Mouse (Mus musculus) liver, embryonic 13.5 days (tissue): ENCODE data around the gene Hrh1. TPM values are rescaled to one million over a fixed set of nuclear protein-coding genes. Genes with fewer than 3 reads are reported as not detected.

ENCODE experiments used
- ATAC-seq: fragments of 200-750 bp; cut with Nextera tagmentation; 2 replicates; pipeline ENCODE4 v1.8.0; 2017; ENCODE audit warnings: low read depth, mild to moderate bottlenecking, moderate number of reproducible peaks, moderate library complexity
- DNase-seq: peaks from one replicate; pipeline ENCODE4 v3.0.0; 2022
- H3K27ac ChIP-seq: fragments of 300-500 bp; sonication (generic); 2 replicates; pipeline ENCODE4 v1.5.1; 2015; ENCODE audit warnings: moderate library complexity, mild to moderate bottlenecking, inconsistent platforms
- H3K27me3 ChIP-seq: fragments of 300-500 bp; sonication (generic); 2 replicates; pipeline ENCODE4 v1.6.1; 2015; ENCODE audit warnings: mild to moderate bottlenecking, inconsistent platforms
- H3K36me3 ChIP-seq: fragments of 300-500 bp; sonication (generic); 2 replicates; pipeline ENCODE4 v1.6.1; 2015; ENCODE audit warnings: mild to moderate bottlenecking, inconsistent platforms
- H3K4me1 ChIP-seq: fragments of 300-500 bp; sonication (generic); replicated peaks from 2 replicates; pipeline ENCODE4 v1.6.1; 2015; ENCODE audit warnings: inconsistent platforms
- H3K4me2 ChIP-seq: fragments of 300-500 bp; sonication (generic); 2 replicates; pipeline ENCODE4 v1.6.1; 2015; ENCODE audit warnings: inconsistent platforms, mild to moderate bottlenecking, moderate library complexity
- H3K4me3 ChIP-seq: fragments of 300-500 bp; sonication (generic); replicated peaks from 2 replicates; pipeline ENCODE4 v1.5.1; 2015; ENCODE audit warnings: mild to moderate bottlenecking, inconsistent platforms
- H3K9ac ChIP-seq: fragments of 300-500 bp; sonication (generic); 2 replicates; pipeline ENCODE4 v1.6.1; 2015; ENCODE audit warnings: mild to moderate bottlenecking, inconsistent platforms
- H3K9me3 ChIP-seq: fragments of 300-500 bp; sonication (generic); replicated peaks from 2 replicates; pipeline ENCODE4 v1.6.1; 2016; ENCODE audit warnings: inconsistent platforms
- WGBS: fragments of 180-500 bp; shearing (Covaris S2); methylation state at CpG from one replicate; pipeline ENCODE4 v1.1.7; 2015; ENCODE audit not compliant: insufficient replicate concordance; 5-methylcytosine and 5-hydroxymethylcytosine counted together
- polyA plus RNA-seq: library from polyadenylated mRNA; unstranded; fragments of >200 nt; fragmentation: Nextera tagmentation; extraction: Ambion mirVana; gene quantifications from 2 replicates; pipeline ENCODE4 v1.2.1, GENCODE M21; 2015

Gene Hrh1
- polyA plus RNA-seq, 1 experiment from 2014 or later, result not detected

GRCm38 (mm10) chr6:114406634-114407033, 8.9 kb downstream of the Hrh1 start:
- Histone ChIP-seq H3K9me3 (no peaks in the 10 kb centered on the region), H3K9ac (no peak overlapping the region), H3K4me3 (no peak overlapping the region), H3K27ac (no peak overlapping the region), H3K4me1 (no peaks in the 10 kb centered on the region), H3K4me2 (no peak overlapping the region), H3K36me3 (no peaks in the 10 kb centered on the region), H3K27me3 (no peaks in the 10 kb centered on the region)
- DNase-seq, result no peak
- ATAC-seq, result no peak
- WGBS, result 37% methylated on average over 1 of the region's 1 CpGs

GRCm38 (mm10) chr6:114407049-114407448, 9.3 kb downstream of the Hrh1 start:
- no peaks in the 10 kb centered on the region for H3K36me3 ChIP-seq
- no peak overlapping the region for H3K4me2 ChIP-seq
- no peak for ATAC-seq
- no peak for DNase-seq
- H3K4me1 ChIP-seq, result no peaks in the 10 kb centered on the region
- 69% methylated on average over 7 of the region's 7 CpGs for WGBS
- H3K27ac ChIP-seq, result no peak overlapping the region
- H3K27me3 ChIP-seq, result no peaks in the 10 kb centered on the region
- H3K9me3 ChIP-seq, result no peaks in the 10 kb centered on the region
- no peak overlapping the region for H3K9ac ChIP-seq
- H3K4me3 ChIP-seq, result no peak overlapping the region

GRCm38 (mm10) chr6:114408278-114408677, 10.5 kb downstream of the Hrh1 start:
- no peak overlapping the region for H3K4me3 ChIP-seq
- H3K9me3 ChIP-seq, result no peaks in the 10 kb centered on the region
- no peak overlapping the region for H3K9ac ChIP-seq
- no peaks in the 10 kb centered on the region for H3K27me3 ChIP-seq
- ATAC-seq (no peak), DNase-seq (no peak)
- no peaks in the 10 kb centered on the region for H3K36me3 ChIP-seq
- no peak overlapping the region for H3K27ac ChIP-seq
- no peak overlapping the region for H3K4me2 ChIP-seq
- 39% methylated on average over 17 of the region's 17 CpGs for WGBS
- H3K4me1 ChIP-seq, result no peaks in the 10 kb centered on the region

GRCm38 (mm10) chr6:114411913-114412312, 14.2 kb downstream of the Hrh1 start:
- WGBS, result 42% methylated on average over 8 of the region's 8 CpGs

GRCm38 (mm10) chr6:114414510-114414909, 16.8 kb downstream of the Hrh1 start:
- 56% methylated on average over 8 of the region's 8 CpGs for WGBS
- no peak for ATAC-seq

More at GRCm38 (mm10) chr6:114411913-114412312, 14.2 kb downstream of the Hrh1 start:
- Histone ChIP-seq H3K4me1 (no peaks in the 10 kb centered on the region), H3K36me3 (no peaks in the 10 kb centered on the region), H3K27ac (no peak overlapping the region), H3K9me3 (no peaks in the 10 kb centered on the region), H3K27me3 (no peaks in the 10 kb centered on the region), H3K9ac (no peak overlapping the region), H3K4me2 (no peak overlapping the region), H3K4me3 (no peak overlapping the region)
- DNase-seq (no peak), ATAC-seq (no peak)

GRCm38 (mm10) chr6:114418037-114418436, 20.3 kb downstream of the Hrh1 start:
- H3K4me3 ChIP-seq, result no peak overlapping the region
- no peak overlapping the region for H3K27ac ChIP-seq
- no peaks in the 10 kb centered on the region for H3K9me3 ChIP-seq
- DNase-seq, result no peak
- H3K4me2 ChIP-seq, result no peak overlapping the region
- no peak overlapping the region for H3K9ac ChIP-seq
- no peaks in the 10 kb centered on the region for H3K27me3 ChIP-seq
- no peak for ATAC-seq
- H3K4me1 ChIP-seq, result no peaks in the 10 kb centered on the region
- 31% methylated on average over 2 of the region's 2 CpGs for WGBS
- H3K36me3 ChIP-seq, result no peaks in the 10 kb centered on the region

More at GRCm38 (mm10) chr6:114414510-114414909, 16.8 kb downstream of the Hrh1 start:
- no peaks in the 10 kb centered on the region for H3K27me3 ChIP-seq
- H3K9me3 ChIP-seq, result no peaks in the 10 kb centered on the region
- no peak overlapping the region for H3K4me3 ChIP-seq
- H3K27ac ChIP-seq, result no peak overlapping the region
- H3K36me3 ChIP-seq, result no peaks in the 10 kb centered on the region
- no peaks in the 10 kb centered on the region for H3K4me1 ChIP-seq
- no peak overlapping the region for H3K4me2 ChIP-seq
- H3K9ac ChIP-seq, result no peak overlapping the region
- DNase-seq, result no peak

GRCm38 (mm10) chr6:114421061-114421460, 23.3 kb downstream of the Hrh1 start:
- no peak overlapping the region for H3K4me3 ChIP-seq
- H3K36me3 ChIP-seq, result no peaks in the 10 kb centered on the region
- DNase-seq (no peak), ATAC-seq (no peak)
- H3K4me2 ChIP-seq, result no peak overlapping the region
- no peaks in the 10 kb centered on the region for H3K9me3 ChIP-seq
- H3K27me3 ChIP-seq, result no peaks in the 10 kb centered on the region
- no peak overlapping the region for H3K27ac ChIP-seq
- H3K4me1 ChIP-seq, result no peaks in the 10 kb centered on the region
- no peak overlapping the region for H3K9ac ChIP-seq

- Histone ChIP-seq H3K4me3 (no peak overlapping the region), H3K4me2 (no peak overlapping the region), H3K9ac (no peak overlapping the region), H3K9me3 (no peaks in the 10 kb centered on the region), H3K27ac (no peak overlapping the region), H3K27me3 (no peaks in the 10 kb centered on the region), H3K4me1 (no peaks in the 10 kb centered on the region), H3K36me3 (no peaks in the 10 kb centered on the region)
- 54% methylated on average over 9 of the region's 9 CpGs for WGBS
- ATAC-seq, result no peak
- DNase-seq, result no peak
These were observed 25.4 kb downstream of the Hrh1 start for GRCm38 (mm10) chr6:114423051-114423676.

GRCm38 (mm10) chr6:114425343-114425742, 27.6 kb downstream of the Hrh1 start:
- ATAC-seq (no peak), DNase-seq (no peak)
- H3K27me3 ChIP-seq, result no peaks in the 10 kb centered on the region

GRCm38 (mm10) chr6:114427641-114428040, 29.9 kb downstream of the Hrh1 start:
- Histone ChIP-seq H3K4me1 (no peaks in the 10 kb centered on the region), H3K27me3 (no peaks in the 10 kb centered on the region), H3K4me3 (no peak overlapping the region), H3K4me2 (no peak overlapping the region), H3K9me3 (no peaks in the 10 kb centered on the region), H3K27ac (no peak overlapping the region), H3K36me3 (no peaks in the 10 kb centered on the region), H3K9ac (no peak overlapping the region)
- ATAC-seq (no peak), DNase-seq (no peak)
- 76% methylated on average over 13 of the region's 13 CpGs for WGBS

More at GRCm38 (mm10) chr6:114425343-114425742, 27.6 kb downstream of the Hrh1 start:
- Histone ChIP-seq H3K9me3 (no peaks in the 10 kb centered on the region), H3K4me1 (no peaks in the 10 kb centered on the region), H3K4me3 (no peak overlapping the region), H3K4me2 (no peak overlapping the region), H3K9ac (no peak overlapping the region), H3K36me3 (no peaks in the 10 kb centered on the region), H3K27ac (no peak overlapping the region)
- WGBS, result 29% methylated on average over 5 of the region's 5 CpGs

- 57% methylated on average over 16 of the region's 16 CpGs for WGBS
- no peaks in the 10 kb centered on the region for H3K9me3 ChIP-seq
- H3K9ac ChIP-seq, result no peak overlapping the region
- no peak overlapping the region for H3K4me2 ChIP-seq
- H3K4me1 ChIP-seq, result no peaks in the 10 kb centered on the region
- no peaks in the 10 kb centered on the region for H3K36me3 ChIP-seq
- H3K27ac ChIP-seq, result no peak overlapping the region
- no peaks in the 10 kb centered on the region for H3K27me3 ChIP-seq
- ATAC-seq (no peak), DNase-seq (no peak)
- no peak overlapping the region for H3K4me3 ChIP-seq
These were observed 31.1 kb downstream of the Hrh1 start for GRCm38 (mm10) chr6:114428831-114429230.

- Histone ChIP-seq H3K27ac (no peak overlapping the region), H3K9ac (no peak overlapping the region), H3K9me3 (no peaks in the 10 kb centered on the region), H3K36me3 (no peaks in the 10 kb centered on the region), H3K4me2 (no peak overlapping the region), H3K4me1 (no peaks in the 10 kb centered on the region), H3K27me3 (no peaks in the 10 kb centered on the region), H3K4me3 (no peak overlapping the region)
- WGBS, result 55% methylated on average over 3 of the region's 3 CpGs
- DNase-seq, result no peak
- no peak for ATAC-seq
These were observed 34.9 kb downstream of the Hrh1 start for GRCm38 (mm10) chr6:114432591-114432990.
